18 mouse cellular contexts compared by ENCODE assay signal in genomic region chr3:37909008-37909407, GRCm38 (mm10).
"Had no signal": no experiment of that assay in that cellular context is flagged by ENCODE, and none has a peak within 500 bp of the region (broad histone marks: within the 10 kb centered on the region; RNA-seq: fewer than 3 reads in every experiment).

No protein-coding gene starts in this region.

- H3K27me3 ChIP-seq: limb, embryonic 12.5 days; limb, embryonic 15.5 days; liver, embryonic 12.5 days; liver, embryonic 15.5 days; midbrain, embryonic 13.5 days; stomach, embryonic 15.5 days had no signal

- H3K9me3 ChIP-seq: limb, embryonic 12.5 days; limb, embryonic 15.5 days; liver, embryonic 12.5 days; liver, embryonic 15.5 days; midbrain, embryonic 13.5 days; neural tube, embryonic 13.5 days; stomach, embryonic 15.5 days had no signal

- H3K27ac ChIP-seq: limb, embryonic 12.5 days; limb, embryonic 15.5 days; liver, embryonic 12.5 days; liver, embryonic 15.5 days; midbrain, embryonic 13.5 days; neural tube, embryonic 13.5 days had no signal

- H3K9ac ChIP-seq: limb, embryonic 12.5 days; limb, embryonic 15.5 days; liver, embryonic 12.5 days; liver, embryonic 15.5 days; midbrain, embryonic 13.5 days; neural tube, embryonic 13.5 days; stomach, embryonic 15.5 days had no signal

- DNase-seq: left cerebral cortex, postnatal 4 days; lung, adult 2 months; lung, postnatal 14 days; lung, postnatal 4 days; retina, postnatal 1 day; right cerebral cortex, postnatal 25 days; spleen, adult 18-20 months; thymus, postnatal 25 days had no signal

- H3K4me3 ChIP-seq: limb, embryonic 12.5 days; limb, embryonic 15.5 days; liver, embryonic 12.5 days; liver, embryonic 15.5 days; midbrain, embryonic 13.5 days; myocyte; neural tube, embryonic 13.5 days; stomach, embryonic 15.5 days had no signal

- ATAC-seq: intestine, postnatal 0 days; liver, embryonic 12.5 days; midbrain, embryonic 13.5 days; midbrain, embryonic 16.5 days had no signal

- H3K36me3 ChIP-seq: limb, embryonic 12.5 days; limb, embryonic 15.5 days; liver, embryonic 12.5 days; liver, embryonic 15.5 days; midbrain, embryonic 13.5 days; neural tube, embryonic 13.5 days; stomach, embryonic 15.5 days had no signal

- H3K4me2 ChIP-seq: limb, embryonic 12.5 days; limb, embryonic 15.5 days; liver, embryonic 12.5 days; liver, embryonic 15.5 days; midbrain, embryonic 13.5 days; neural tube, embryonic 13.5 days; stomach, embryonic 15.5 days had no signal
